Mouse (Mus musculus) heart, postnatal 36 days (tissue): Measurements from ENCODE around the gene Oprd1. TPM values are rescaled to one million over a fixed set of nuclear protein-coding genes. Genes with fewer than 3 reads are reported as not detected.
A peak's percentile ranks its signal among the peaks of the same experiment; 100 is the strongest.

ENCODE experiments used
- DNase-seq, 2 experiments: peaks; one replicate each; pipeline ENCODE4 v3.0.0; 2021 to 2022
- intact Hi-C: fragments of 180-260 bp; cut with DNase I; formaldehyde crosslinking; loops from one replicate; pipeline ENCODE4 v1.15.1; 2025
- total RNA-seq, 2 experiments: library from RNA; stranded (reverse); gene quantifications; 2 replicates each; pipeline ENCODE4 v1.2.3; 2021

Oprd1 gene
- total RNA-seq, 2 experiments from 2014 or later: 0.27 to 0.44 TPM

- intact Hi-C loops: no loop called here
- no peak for DNase-seq
These were observed 5.6 kb downstream of the Oprd1 start for GRCm38 (mm10) chr4:132138640-132139039.

GRCm38 (mm10) chr4:132137013-132137412 is 7.3 kb downstream of the Oprd1 start:
- intact Hi-C loops: no loop called here

DNA sequence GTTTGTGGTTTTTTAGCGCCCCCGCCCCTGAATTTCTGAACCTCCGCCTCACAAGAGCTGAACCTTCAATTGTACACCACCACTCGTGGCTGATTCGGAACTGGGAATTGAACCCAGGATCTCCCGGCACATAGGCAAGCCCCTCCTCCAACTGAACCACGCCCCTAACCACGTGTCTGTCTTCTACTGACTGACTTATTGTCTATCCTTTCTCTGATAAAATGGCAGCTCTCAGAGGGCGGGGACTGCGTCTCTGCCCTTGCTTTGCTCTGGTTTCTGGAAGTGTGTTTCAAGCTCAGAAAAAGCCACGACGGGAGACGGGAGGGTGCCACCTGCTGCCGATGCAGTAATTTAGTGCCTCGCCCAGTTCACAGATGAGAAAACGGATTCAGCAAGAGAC is 10.4 kb downstream of the Oprd1 start:
- no peak for DNase-seq
- intact Hi-C loops: no loop called here

More at GRCm38 (mm10) chr4:132137013-132137412, 7.3 kb downstream of the Oprd1 start:
- no peak for DNase-seq

DNA sequence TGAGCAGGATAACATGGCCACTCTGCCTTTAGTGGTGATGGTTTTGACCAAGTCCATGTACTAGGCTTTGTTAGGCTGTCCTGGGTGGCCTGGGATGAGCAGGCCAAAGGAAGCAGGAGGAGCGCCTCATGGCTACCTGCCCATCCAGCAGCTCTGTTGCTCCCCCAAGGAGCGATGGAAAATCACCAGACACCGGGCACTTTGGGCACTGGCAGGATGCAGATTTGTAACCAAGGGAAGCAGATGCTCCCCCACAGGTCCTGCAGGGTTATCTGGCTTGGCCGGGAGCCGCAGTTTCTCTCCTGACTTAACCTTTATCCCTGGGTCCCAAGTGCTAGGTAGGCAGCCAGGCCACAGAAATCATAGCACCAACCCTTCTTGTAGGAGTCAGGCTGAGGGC is 10.9 kb downstream of the Oprd1 start:
- intact Hi-C loops: no loop called here
- no peak for DNase-seq

GRCm38 (mm10) chr4:132132297-132132696 is 12.0 kb downstream of the Oprd1 start:
- intact Hi-C loops: no loop called here
- no peak for DNase-seq

DNA sequence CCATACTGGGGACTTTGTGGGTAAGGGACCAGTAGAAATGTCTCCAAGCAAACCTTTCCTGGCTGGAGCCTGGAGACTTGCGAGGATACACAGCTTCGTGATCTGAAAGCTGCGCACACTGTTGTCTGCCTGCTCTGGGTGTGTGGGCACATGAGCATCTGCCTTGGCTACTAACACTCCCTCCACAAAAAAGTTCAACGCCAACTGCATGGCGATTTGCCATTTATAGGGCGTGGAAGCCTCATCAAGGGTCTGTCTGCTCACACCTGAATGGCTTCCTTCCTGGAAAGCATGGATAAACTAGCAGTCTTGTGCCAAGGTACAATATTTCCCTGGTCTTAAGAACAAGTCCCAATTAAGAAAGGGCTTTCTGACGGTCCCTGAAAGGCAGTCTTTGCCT is 12.5 kb downstream of the Oprd1 start:
- no peak for DNase-seq
- intact Hi-C loops: no loop called here

GRCm38 (mm10) chr4:132131116-132131515 is 13.2 kb downstream of the Oprd1 start:
- no peak for DNase-seq
- intact Hi-C loops: no loop called here

GRCm38 (mm10) chr4:132130645-132131044 is 13.6 kb downstream of the Oprd1 start:
- no peak for DNase-seq
- intact Hi-C loops: no loop called here

DNA sequence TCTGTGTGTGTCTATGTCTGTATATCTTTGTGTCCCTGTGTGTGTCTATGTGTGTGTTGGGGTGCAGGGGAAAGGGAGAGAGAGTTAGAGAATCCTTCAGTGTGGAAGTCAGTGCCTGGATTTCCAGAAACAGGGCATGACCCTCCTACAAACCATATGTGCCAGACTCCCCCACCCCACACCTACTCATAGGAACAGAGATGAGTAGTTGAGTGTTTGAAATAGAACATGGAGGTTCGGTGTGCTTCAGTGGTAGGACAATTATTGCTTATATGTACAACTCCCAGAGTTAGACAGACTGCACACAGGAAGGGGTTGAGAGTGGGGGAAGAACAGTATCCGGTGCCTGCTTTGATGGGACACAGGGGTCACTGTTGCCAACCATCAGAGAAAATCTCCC is 14.2 kb downstream of the Oprd1 start:
- intact Hi-C loops: no loop called here
- DNase-seq: no peak

DNA sequence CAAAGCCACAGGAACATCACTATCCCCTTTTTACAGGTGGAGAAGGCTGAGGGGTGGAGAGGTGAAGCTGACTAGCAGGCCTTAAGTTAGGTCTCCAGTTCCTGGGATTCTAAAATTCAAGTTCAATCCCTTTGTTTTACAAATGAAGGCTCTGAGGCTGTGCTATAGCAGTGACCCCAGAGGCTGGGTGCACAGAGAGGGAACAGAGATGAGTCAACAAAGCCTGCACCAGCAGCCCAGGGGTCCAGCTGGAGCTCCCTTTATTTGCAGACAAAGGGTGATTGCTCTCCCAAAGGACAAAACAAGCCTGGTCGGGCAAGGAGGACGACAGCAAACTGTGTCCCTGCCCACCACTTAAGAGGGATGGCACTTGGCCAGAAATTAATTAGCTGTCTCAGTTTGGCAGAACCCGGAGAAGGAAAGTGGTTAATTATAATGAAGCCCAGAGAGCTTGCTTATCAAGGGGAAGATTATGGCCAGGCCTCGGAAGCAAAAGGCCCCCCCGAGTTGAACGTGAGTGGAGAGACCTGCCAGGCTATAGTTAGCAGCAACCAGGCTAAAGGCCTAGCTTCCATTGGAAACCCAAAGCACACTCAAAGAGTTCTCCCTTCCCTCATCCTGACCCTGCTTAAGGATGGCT is 15.2 kb downstream of the Oprd1 start:
- peak; percentile 24 to 28 for DNase-seq
- intact Hi-C loops: no loop called here

- intact Hi-C loops: no loop called here
- no peak for DNase-seq
These were observed 17.2 kb downstream of the Oprd1 start for GRCm38 (mm10) chr4:132127091-132127490.

- intact Hi-C loops: no loop called here
- no peak for DNase-seq
These were observed 21.1 kb downstream of the Oprd1 start for GRCm38 (mm10) chr4:132123166-132123565.

DNA sequence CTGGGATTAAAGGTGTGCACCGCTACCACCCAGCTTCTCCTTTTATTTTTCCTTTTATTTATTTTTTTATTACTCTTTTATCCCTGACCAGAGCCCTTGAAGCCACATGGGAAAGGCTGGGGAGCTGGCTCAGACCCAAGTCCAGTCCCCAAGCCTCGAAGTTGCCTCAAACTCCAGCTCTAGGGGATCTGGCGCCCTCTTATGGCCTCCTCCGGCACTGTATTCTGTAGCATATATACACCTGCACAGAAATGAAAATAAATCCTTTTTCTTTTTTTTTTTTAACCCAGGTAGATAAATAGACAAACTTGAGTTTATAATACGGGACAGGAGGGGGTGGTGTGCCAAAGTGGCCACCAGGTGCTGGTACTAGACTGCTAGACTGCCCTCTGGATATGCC is 22.6 kb downstream of the Oprd1 start:
- DNase-seq: no peak
- intact Hi-C loops: no loop called here

DNA sequence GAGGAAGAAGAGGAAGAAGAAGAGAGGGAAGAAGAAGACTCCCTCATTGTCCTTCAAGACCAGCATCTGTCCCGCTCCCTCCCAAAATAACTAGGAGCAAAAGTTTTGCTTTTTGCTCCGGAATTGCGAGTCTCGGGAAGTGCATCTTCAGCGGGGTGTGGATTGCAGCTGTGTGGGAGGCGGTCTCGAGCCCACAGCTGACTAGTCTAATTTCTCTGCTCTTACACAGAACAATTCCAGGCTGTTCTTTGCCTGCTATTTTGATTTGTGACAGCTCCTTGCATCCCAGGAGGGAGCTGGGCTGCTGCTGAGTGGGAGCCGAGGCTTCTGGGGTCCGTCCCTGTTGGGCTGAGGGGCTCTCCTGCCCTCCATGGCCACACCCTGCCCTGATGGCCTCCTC is 24.7 kb downstream of the Oprd1 start:
- intact Hi-C loops: no loop called here
- DNase-seq: no peak

DNA sequence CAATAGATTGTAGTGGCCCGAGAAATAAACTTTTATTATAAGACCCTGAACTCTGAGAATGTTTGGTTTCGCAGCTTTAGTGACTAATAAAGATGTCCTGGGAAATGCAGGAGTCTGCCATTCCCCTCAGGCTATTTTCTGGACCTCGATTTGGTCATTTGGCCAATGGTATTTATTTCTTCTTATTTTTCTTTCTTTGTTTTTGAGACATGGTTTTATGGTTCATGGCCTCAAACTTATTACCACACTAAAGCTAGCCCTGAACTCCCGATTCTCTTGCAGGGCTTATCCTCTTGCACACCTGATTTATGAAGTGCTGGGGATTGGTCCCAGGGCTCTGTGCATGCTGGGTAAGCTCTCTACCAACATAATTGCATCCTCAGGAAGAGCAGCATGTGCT is 28.0 kb downstream of the Oprd1 start:
- intact Hi-C loops: no loop called here
- no peak for DNase-seq

DNA sequence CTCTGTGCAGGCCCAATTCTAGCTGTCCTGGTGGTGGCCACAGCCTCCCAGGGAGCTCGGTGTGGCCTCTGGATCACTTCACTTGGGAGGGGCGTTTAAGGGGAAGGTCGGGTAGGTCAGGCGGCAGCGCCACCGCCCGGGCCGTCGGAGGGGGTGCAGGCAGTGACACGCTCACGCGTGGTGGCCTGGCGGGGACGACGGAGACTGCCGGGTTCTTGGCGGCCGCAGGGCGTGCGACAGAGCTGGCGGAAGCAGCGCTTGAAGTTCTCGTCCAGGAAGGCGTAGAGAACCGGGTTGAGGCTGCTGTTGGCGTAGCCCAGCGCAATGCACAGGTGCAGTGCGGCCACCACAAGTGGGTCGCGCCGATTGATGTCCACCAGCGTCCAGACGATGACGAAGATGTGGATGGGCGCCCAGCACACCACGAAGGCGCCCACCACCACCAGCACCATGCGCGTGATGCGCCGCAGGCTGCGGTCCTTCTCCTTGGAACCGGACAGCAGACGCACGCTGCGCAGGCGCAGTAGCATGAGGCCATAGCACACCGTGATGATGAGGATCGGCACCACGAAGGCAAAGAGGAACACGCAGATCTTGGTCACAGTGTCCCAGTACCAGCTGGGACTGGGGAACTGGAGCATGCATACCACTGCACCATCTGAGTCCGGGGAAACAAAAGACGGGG is 30.7 kb downstream of the Oprd1 start:
- no peak for DNase-seq
- intact Hi-C loops: no loop called here

- no peak for DNase-seq
- intact Hi-C loops: no loop called here
These were observed 33.1 kb downstream of the Oprd1 start for GRCm38 (mm10) chr4:132111227-132111626.

DNA sequence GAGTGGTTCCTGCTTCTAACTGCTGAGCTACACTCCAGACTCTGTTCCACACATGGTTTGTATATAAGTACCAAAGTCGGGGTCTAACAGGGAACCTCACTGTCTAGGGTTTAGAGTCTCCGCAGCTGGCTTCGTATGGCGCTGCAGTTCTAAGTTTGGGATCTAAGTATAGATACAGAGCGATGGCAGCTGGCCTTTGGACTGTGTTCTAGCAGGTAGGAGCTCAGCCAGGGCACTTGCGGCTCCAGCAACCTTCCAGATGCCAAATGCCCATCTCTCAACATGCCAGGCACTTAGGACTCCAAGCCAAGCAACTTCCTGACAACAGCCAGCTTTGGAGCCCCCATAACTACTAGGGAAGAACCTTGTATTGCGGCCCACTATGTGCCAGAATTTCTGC is 36.1 kb downstream of the Oprd1 start:
- intact Hi-C loops: no loop called here
- peak in 1 of 2 experiments; percentile 16 for DNase-seq

DNA sequence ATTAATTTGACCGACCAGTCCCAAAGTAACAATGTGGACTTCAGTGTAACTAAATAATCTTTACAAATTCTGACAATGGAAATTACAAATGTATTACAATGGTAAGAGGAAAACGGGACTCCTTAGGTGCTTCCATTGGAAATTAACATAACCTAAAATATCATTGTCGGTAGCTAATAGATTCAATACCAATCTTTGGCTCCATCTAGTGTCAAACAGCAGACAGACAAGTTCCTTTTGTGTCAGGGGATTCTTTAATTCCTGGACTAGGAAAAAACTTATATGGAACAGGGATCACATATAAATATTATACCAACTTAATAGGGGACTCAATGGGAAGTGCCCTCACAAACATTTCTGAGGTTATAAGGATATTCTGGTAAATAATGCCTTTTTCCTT is 43.1 kb downstream of the Oprd1 start:
- DNase-seq: no peak
- intact Hi-C loops: loop anchor here (2.0 kb wide), 1 partner anchor 240 kb away; no protein-coding TSS in a partner anchor

DNA sequence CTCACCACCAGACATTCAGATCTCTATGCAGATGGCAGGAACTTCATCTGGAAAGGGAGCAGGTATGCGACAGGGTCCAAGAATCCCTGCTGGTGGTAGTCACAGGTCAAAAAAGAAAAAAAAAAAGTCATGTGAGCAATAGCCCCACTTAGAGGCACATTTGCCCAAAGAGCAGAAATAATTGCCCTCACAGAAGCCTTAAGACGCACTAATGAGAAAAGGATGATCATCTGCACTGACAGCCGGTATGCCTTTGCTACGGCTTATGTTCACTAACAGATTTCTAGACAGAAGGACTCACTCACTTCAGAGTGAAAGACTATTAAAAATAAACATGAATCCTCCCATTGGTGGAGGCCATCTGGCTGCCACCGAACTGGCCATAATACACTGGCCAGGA is 44.7 kb downstream of the Oprd1 start:
- DNase-seq: no peak
- intact Hi-C loops: no loop called here

DNA sequence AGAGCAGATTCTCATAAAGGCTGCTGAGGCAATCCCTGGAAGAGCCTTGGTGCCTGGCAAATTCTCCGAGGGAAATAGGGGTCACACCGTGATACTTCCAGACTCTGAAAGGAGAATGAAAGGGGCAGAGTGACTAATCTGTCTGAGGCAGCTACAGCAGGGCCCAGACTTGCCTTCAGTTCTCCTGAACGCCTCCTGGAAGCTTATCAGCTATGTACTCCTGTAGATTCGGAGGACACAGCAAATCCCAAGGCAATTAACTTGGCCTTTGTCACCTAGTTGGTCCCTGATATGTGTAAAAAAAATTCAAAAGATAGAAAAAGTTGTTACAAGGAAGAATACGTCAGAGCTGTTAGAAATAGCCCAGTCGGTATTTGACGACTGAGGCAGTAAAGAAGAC is 49.2 kb downstream of the Oprd1 start:
- intact Hi-C loops: no loop called here
- no peak for DNase-seq

DNA sequence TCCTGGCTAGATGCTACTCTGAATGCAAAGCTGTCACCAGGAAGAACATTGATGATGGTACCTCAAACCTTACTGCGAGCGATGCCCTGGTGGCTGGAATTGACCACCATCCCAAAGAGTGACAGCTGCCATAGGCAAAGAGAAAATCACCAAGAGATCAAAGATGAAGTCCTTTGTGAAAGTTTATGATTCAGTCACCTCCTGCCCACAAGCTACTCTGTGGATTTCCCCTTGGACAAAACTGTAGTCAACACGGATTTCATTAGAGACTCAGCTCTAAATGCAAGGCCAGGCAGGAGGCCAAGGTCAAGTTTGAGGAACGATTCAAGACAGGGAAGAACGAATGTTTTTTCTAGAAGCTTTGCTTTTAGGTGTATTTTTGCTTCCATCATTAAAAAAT is 50.4 kb downstream of the Oprd1 start:
- intact Hi-C loops: loop anchor here (5.0 kb wide), 1 partner anchor 253 kb away; no protein-coding TSS in a partner anchor

More for the DNA sequence above, 50.4 kb downstream of the Oprd1 start:
- DNase-seq: no peak
